Mouse (Mus musculus): ENCODE results near the gene Plekha4.

The Plekha4 gene

DNA sequence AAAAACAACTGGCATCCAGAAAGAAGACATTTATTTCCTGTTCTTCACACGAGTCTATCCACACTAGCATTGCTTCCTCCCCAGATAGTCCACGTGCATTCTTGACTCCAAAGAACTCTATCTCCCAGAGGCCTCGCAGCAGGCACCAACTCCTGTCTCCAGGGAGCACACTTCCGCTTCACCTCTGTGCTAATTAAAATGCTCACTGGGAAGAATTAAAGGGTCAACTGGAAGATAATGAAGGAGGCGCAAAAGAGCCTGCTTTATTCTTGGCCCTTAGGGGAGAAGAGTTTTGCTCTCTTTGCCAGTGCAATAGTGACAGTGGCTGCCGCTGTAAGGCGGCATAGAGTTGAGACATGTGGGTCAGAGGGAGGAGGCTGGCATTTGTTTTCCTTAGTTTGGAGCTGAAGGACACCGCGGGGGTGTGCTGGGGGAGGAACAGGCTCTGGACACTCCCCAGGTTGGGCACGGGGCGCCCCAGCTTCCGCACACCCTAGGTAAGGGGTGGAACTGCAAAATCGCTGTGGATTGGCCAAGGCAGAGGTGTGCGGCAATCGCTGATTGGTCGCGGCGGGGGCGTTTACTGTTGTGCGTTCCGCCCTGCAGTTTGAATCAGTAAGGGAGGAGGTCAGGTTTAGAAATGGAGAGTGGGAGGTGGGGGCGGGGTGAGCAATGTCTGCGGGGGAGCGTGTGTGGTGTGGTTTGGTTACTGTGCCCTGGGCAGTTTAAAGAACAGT lies 41.8 kb downstream of the Plekha4 start:
- in situ Hi-C loops (cut with MboI, MseI) = no loop called here

DNA sequence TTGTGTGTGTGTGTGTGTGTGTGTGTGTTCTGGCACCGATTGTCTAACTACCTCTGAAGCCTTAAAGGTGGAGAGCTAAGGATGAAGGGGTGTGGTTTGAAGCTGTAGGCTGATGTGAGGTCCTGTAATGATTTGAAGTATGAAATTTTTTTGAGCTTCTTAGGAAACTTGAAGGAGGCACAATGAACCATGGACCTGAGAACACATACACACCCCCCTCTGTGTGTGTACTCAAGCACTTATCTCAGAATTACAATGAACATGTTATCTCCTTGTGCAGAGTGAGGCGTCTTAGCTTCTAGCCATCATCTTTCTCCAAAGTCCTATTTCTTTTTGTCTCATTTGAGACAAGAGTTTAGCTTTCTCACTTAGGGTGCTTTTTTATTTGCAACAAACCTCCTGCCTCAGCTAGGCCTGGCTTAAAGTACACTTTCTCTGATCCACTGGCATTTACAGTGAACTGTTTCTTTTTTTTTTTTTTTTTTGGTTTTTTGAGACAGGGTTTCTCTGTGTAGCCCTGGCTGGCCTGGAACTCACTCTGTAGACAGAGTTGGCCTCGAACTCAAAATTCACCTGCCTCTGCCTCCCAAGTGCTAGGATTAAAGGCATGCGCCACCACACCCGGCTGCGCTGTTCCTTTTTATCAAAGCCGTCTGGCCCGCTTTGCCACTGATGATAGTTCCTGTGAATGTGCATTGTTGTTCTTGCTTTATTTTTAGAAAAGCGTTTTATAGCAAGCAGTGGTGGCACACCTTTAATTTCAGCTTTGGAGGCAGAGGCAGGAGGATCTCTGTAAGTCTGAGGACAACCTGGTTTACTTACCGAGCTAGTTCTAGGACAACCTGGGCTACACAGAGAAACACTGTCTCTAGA lies 42.7 kb downstream of the Plekha4 start:
- in situ Hi-C loops (cut with MboI, MseI) = no loop called here

DNA sequence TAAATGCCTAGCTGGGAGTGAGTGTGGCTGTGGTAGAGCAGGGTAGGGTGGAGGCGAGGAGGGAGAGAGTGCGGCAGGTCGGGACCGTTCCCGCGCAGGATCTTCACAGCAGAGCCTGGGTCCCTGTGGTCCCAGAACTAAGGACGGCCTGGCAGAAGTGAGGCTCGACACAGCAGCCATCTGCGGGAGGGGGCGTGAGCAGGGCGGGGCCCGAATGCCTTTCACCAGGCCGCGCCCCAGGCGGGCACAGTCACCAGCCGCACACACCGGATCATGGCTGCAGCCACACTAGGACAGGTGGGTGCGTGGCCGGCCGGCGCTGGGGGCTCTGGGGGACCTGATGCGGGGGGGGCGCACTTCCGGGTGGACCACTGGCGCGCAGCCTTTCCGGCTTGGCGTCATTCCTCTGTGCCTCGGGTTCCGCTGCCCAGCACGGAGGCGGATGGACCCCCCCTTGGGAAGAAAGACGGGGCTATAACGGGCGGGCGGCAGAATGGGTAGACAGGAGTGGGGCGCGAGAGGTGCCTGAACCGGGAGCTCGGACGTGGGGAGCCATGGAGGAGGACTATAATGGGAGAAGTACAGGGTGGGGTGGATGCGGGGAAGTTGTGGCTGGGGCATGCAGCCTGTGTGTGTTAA lies 44.1 kb downstream of the Plekha4 start, which contains the start of gene Bcat2:
Bcat2 (plus strand) TSS at position 51 of the 639 bp plus-strand sequence.
- in situ Hi-C loops (cut with MboI, MseI) = no loop called here

DNA sequence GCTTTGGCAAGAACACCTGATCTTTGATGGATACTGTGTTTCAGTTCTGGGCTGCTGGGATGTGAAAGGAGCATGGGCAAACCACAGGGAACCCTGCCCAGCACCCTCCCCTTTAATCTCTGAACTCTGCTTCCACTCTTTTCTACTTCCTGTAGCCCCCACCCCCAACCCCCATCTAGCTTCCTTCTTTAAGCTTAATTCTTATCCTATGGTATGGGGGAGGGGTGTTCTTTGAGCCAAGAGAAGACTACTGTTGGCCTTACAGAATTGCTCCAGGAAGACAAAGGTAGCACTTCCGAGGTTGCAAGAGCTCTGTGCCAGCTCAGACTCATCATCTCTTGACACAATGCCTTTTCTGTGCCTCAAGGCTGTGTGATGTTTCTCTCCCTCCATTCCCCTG lies 45.8 kb downstream of the Plekha4 start:
- in situ Hi-C loops (cut with MboI, MseI) = no loop called here

DNA sequence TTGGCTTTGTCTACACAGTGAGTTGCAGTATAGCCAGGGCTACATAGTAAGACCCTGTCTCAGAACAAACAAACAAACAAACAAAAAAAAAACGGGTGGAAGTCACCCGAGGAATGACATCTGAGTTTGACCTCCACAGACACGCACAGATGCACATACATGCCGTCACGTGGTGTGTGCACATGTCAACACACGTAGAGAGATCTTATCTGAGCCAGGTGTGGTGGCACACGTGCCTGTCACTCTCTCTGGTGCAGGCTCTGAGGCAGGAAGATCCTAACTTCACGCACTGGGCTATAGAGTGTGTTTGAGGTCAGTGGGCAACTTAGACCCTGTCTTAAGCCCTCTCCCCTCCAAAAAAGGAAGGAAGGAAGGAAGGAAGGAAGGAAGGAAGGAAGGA lies 47.8 kb downstream of the Plekha4 start:
- in situ Hi-C loops (cut with MboI, MseI) = no loop called here

DNA sequence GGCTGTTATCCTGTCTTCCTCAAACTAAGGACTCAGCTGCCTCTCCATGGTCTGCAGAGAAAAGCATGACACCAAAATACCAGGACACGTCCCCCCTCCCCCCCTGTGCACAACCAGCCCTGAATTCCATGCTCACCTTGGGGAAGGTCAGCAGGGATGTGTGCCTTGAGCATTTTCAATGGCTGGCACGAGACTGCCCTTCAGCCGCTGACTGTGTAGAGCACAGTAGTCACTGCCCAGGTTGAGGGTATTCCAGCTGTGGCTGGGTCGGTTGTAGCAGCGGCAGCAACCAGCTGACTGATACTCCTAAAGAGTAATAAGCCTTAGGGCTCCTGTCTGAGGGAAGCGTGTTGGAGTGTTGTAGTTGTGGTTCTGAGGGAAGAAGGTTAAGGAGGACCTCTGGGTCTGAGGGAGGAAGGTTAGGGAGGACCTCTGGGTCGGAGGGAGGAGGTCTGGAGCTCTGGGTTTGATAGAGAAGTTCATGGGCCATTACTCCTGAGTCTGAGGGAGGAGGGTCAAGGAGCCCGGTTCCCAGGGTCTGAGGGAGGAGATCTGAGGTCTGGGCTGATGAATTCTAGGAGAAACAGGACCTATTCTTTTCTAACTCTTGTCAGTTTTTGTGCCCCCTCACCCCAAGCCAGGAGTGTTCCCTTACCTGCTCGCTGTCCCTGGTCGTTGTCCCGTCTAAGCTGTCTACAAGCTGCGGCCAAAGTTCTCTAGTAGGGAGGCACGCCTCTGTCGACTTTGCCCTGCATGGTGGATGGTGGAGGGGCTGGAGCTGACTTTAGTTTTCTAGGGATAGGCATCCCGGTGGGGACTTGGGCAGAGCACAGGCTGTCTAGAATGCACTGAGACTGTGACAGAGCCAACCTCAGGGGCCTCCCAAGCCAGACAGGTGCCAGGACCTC lies 48.6 kb downstream of the Plekha4 start:
- in situ Hi-C loops (cut with MboI, MseI) = no loop called here

DNA sequence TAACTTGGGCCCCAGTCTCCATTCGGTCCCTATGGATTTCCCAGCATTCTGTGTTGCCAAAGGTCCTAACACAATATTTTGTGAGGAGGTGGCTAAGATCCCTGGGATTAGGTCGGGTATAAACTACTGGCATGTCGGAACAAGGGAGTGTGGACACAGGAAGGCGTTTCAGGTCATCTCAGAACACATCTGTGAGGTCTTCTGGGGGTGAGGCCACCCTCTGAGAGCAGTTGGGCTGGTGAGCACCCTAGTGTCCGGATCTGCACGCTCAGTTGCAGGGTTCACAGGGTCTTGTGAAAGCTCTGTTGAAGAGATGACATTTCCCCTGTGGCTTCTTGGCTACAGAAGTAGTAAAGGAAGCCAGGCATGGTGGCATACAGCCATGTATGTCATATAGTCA lies 59.8 kb downstream of the Plekha4 start:
- in situ Hi-C loops (cut with MboI, MseI) = no loop called here

DNA sequence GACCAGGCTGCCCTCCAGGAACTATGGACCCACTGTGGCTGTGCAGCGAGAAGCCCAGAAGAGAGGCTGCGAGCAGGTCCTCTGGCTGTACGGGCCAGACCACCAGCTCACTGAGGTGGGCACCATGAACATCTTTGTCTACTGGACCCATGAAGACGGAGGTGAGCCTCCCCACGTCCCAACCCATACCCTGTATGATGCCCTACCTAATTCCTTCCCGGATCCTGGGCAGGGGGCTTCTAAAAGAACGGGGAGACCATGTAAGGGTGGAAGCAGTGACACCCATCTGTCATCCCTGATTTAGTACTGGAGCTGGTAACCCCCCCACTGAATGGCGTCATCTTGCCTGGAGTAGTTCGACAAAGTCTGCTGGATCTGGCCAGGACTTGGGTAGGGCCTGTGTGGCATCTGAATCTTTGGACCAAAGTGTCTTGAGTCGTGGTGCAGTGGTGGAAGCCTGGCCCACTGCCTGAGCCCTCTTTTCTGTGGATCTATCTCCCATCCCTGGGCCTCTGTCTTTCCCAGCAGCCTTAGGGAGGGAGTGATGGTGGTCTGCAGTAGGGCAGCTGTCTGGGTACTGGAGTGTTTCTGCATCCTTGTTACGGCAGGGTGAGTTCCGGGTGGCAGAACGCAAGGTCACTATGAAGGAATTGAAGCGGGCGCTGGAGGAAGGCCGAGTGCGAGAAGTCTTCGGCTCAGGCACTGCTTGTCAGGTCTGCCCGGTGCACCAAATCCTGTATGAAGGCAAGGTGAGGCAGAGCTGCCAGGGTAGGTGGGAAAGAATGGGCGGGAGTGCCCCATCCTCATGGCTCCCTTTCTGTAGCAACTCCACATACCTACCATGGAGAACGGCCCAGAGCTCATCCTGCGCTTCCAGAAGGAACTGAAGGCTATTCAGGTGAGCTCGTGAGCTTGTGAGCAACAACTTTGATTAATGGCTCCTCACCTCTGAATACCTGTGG lies 61.8 kb downstream of the Plekha4 start:
- in situ Hi-C loops (cut with MboI, MseI) = no loop called here

DNA sequence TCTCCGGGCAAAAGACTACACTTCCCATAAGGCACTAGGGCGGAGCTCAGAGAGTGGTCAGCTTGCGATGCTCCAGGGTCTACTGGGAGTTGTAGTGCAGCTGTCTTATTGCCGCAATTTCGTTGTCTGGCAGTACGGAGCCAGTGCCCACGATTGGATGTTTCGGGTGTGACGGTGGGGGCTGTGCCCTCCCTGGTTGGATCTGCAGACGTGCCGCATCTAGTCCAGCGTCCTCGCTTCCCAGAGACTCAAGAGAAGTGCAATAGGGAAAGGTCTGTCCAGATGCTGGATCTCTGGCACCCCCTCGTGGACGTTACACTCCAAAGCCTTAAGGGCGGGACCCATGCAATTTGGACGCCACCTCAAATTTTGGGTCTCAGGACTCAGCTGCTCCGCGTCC lies 63.0 kb downstream of the Plekha4 start:
- in situ Hi-C loops (cut with MboI, MseI) = no loop called here

DNA sequence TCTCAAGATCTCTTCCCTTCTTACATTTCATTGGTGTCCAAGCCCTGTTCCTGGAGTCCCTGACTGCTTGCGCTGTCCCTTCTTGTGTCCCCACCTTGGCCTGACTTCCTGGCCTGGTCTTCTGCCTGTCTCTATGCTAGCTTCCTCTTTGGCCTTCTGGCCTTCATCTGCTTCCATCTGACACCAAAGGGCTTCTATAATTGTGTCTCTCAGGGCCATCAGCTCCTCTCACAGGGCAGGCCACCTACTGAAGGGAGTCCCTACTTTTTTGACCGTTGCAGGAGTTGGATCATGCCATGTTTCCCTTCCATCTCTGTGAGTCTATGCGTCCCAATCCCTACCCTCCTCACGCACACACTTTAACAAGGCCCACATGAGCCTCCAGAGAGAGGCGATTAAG lies 63.8 kb downstream of the Plekha4 start:
- in situ Hi-C loops (cut with MboI, MseI) = loop anchor here (5.0 to 10.0 kb wide), 2 partner anchors 38 to 1205 kb away; partner anchors contain the start of genes Gtf2h1, Hps5 and Hsd17b14

DNA sequence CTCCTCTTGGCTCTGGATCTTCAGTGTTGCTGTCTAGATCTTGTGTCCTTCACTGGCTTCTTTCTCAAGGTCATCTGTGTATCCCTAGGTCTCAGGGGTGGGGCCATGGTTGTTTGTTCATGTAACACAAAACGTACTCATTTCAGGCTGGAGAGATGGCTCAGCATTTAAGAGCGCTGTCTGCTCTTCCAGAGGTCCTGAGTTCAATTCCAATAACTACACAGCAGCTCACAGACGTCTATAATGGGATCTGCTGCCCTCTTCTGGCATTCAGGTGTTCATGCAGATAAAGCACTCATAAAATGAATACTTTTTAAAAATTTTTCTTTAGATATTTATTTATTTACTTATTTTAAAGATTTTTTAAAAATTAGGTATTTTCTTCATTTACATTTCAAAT lies 64.7 kb downstream of the Plekha4 start:
- in situ Hi-C loops (cut with MboI, MseI) = loop anchor here (5.0 to 10.0 kb wide), 2 partner anchors 39 to 1204 kb away; partner anchors contain the start of genes Gtf2h1, Hps5 and Hsd17b14

DNA sequence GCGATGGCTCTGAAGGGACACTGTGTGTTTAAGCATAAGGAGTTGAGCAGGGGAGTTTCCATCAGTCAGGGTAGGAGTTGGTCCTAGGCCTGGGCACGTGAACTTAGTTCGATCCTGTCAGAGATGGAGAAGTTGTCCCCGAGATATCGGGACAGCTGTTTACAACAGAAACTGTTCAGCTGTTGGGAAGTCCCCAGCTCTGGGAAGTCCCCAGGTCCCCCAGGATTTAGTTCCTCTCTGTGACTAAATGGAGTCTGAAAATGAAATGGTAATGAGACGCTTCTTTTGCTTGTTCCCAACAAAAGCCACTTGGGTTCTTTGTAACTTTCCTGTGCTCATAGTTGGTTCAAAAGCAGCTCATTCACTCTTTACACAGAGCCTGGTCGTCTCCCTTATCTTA lies 65.8 kb downstream of the Plekha4 start:
- in situ Hi-C loops (cut with MboI, MseI) = loop anchor here (5.0 to 10.0 kb wide), 2 partner anchors 40 to 1203 kb away; partner anchors contain the start of genes Gtf2h1, Hps5 and Hsd17b14

DNA sequence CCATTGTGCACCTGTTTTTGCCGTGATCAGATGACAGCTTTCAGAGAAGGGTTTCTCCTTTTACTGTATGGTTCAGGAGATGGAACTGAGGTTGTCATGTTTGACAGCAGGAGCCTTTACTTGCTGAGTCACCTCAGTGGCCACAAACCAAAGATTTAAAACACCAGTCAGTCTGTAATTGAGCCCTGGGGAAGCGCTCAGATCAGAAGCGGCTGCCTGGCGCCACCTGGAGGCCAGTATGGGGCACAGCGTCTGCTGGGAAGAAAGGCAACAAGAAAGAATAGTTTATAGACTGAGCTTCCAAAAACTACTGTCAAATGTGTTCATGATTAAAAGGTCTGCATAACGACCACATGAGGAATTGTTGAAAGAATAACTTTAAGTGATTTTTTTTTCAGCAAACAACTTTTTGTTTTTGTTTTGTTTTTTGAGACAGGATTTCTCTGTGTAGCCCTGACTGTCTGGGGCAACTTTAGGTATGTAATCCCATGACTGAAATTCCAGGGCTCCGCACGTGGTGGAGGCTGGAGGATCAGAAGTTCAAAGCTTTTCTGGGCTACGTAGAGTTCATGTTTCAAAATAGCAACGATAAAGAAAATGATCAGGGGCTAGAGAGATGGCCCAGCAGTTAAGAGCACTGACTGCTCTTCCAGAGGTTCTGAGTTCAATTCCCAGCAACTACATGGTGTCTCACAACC lies 67.1 kb downstream of the Plekha4 start:
- in situ Hi-C loops (cut with MboI, MseI) = loop anchor here (5.0 to 10.0 kb wide), 2 partner anchors 41 to 1202 kb away; partner anchors contain the start of genes Gtf2h1, Hps5 and Hsd17b14

DNA sequence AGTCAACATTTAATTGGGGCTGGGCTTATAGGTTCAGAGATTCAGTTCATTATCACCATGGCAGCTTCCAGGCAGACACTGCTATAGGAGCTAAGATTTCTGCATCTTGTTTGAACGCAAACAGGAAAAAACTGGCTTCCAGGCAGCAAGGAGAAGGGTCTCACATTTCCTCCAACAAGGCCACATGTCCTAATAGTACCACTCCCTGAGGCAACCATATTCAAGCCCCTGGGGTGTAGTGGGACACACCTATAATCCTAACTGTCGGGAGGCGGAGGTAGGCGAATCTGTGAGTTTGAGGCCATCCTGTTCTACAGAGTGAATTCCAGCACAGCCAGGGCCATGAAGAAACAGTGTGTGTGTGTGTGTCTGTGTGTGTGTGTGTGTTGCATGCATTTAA lies 69.0 kb downstream of the Plekha4 start:
- in situ Hi-C loops (cut with MboI, MseI) = loop anchor here (10.0 kb wide), 1 partner anchor 1200 kb away; the partner anchor contains the start of genes Gtf2h1 and Hps5

DNA sequence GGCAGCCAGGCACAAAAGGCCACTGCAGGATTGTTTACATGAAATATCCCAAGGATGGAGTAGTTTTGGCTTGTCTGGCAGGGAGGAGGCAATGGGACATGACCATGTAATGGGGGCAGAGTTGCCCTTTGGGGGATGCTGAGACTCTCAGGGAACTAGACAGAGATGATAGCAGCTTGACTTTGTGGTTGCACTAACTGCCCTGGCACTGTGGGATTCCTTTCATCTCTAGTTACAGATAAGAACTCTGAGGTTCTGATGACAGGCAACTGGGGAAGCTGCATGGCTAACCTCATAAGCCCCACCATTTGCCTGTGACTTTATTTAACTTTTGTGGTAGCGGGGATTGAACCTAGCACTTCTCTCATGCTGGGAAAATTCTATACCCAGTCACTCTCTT lies 70.0 kb downstream of the Plekha4 start:
- in situ Hi-C loops (cut with MboI, MseI) = loop anchor here (10.0 kb wide), 1 partner anchor 1199 kb away; the partner anchor contains the start of genes Gtf2h1 and Hps5

DNA sequence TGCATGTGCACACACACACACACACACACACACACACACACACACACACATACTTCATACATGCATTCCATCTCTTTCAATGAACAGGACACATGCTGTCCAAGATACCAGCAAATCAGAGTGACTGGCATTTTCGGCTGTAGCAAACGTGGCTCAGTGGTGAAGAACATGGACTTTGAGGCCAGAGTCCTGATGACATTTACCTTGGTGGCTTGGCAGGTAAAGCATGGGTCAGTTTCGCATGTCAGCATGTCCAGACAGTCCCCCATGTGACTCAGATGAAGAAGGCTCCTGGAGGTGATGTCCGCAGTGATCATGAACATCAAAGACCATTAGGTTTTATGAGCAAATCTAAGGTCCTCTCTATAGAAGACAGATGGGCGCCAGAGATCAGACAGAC lies 70.9 kb downstream of the Plekha4 start:
- in situ Hi-C loops (cut with MboI, MseI) = loop anchor here (10.0 kb wide), 1 partner anchor 1198 kb away; the partner anchor contains the start of genes Gtf2h1 and Hps5

DNA sequence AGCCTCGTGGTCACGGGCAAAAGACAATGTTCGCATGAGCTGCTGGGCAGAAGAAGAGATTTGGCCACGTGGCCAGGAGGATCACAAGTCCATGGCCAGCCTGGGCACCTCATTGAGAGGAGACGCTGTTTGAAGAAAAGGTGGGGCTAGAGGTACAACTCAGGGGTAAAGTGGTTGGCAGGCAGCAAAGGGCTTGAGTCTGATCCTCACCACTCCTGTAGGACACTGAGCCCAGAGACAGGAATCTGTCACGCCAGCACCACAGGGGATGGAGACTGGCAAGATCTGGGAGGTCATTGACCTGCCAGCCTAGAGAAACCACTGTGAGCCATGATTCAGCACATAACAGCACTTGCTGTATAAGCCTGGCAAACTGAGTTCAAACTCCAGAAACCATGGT lies 71.4 kb downstream of the Plekha4 start:
- in situ Hi-C loops (cut with MboI, MseI) = loop anchor here (10.0 kb wide), 1 partner anchor 1197 kb away; the partner anchor contains the start of genes Gtf2h1 and Hps5
